Mouse (Mus musculus) T-cell, adult 2 months (primary cell): ENCODE results near the gene Alpk3.
A peak's percentile ranks its signal among the peaks of the same experiment; 100 is the strongest.

Source experiments
- DNase-seq: peaks from one replicate; pipeline ENCODE4 v3.0.0; 2022; ENCODE audit warnings: low spot score

The Alpk3 gene

GRCm38 (mm10) chr7:81074546-81074945 is 17.1 kb downstream of the Alpk3 start:
- DNase-seq, result peak; percentile 34

DNA sequence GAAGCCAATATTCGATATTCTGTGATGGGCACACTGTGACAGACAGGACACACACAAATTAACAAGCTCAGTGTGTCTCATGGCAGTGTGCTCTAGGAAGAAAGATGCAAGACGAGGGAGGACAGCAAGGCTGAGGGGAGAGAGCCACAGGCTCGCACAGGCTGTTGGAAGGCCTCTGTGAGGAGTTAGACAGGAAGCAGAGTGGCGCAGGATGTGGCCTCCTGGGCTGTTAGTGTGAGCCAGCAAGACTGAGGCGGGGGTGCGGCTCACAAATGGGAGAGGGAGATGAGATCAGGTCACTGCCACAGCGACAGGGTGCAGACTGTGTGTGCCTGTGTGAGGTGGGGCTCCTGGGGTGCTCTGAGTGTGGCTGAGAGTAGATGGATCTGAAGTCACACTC is 17.9 kb downstream of the Alpk3 start:
- DNase-seq, result peak; percentile 80

DNA sequence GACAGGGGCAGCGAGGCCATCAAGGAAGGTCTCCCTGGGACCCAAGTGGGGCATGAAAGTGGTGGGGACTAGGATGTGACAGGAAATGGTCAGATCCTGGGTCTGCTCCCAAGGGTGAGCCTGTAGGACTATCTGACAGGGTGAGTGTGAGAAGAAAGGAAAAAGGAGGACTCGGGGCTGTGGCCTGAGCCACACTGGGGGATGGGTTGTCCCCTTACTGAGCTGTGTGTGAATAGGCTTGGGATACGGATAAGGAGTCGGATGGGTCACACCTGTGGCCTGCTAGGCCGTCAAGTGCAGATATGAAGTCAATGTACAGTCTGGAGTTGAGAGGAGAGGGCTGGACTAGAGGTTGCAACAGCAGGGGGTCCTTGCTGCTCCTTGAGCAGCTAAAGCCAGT is 18.3 kb downstream of the Alpk3 start:
- no peak for DNase-seq

DNA sequence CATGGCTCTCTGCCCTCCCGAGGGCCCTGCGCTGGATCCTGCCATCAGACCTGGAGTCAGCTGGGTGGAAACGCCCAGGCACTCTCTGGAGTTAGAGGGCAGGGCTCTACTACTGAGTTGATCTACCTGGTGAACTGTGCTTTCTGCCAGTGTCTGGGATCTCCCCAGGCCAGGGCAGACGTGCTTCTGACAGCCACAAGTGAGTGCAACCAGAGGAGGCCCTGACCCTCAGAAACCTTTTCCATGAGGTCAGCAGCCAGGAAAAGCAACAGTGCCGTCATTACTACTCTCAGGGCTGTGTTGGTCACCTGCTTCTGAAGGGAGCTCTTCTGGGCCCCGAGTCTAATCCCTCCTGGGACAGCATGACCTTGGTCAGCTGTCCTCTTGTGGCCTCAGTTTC is 19.6 kb downstream of the Alpk3 start:
- DNase-seq, result no peak

DNA sequence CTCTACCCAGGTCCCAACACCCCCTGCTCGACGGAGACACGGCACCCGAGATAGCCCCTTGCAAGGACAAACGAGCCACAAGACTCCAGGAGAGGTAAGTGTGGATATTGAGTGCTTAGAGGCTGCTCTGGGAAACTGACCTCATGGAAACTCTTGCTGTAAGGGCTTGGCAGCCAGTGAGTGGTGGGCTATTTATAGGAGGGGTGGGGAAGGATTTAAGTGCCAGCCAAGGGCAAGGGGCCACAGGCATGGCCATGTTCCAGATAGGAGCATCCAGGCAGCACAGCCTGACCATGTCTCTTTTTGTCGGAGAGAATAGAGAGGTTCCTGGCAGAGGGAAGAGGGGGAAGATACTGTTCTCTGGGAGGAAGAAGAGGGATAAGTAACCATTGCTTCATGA is 21.3 kb downstream of the Alpk3 start:
- DNase-seq, result no peak

DNA sequence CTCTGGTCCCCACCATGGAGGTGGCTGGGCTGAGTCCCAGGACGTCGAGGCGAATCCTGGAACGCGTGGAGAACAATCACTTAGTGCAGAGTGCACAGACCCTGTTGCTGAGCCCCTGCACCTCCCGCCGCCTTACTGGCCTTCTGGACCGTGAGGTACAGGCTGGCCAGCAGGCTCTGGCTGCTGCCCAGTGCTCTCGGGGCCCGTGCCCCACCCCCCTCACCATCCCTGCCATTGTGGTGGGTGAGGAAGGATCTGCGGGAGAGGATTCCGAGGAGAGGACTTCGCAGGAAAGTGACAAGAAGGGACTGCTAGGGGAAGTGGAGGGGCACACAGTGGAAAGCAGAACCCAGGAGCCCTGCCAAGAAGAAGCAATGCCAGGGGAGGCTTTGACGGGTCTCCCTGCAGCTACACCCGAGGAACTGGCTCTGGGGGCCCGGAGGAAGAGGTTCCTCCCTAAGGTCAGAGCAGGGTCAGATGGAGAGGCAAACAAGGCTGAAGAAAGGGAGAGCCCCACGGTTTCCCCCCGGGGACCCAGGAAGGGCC is 36.1 kb downstream of the Alpk3 start:
- DNase-seq, result no peak

DNA sequence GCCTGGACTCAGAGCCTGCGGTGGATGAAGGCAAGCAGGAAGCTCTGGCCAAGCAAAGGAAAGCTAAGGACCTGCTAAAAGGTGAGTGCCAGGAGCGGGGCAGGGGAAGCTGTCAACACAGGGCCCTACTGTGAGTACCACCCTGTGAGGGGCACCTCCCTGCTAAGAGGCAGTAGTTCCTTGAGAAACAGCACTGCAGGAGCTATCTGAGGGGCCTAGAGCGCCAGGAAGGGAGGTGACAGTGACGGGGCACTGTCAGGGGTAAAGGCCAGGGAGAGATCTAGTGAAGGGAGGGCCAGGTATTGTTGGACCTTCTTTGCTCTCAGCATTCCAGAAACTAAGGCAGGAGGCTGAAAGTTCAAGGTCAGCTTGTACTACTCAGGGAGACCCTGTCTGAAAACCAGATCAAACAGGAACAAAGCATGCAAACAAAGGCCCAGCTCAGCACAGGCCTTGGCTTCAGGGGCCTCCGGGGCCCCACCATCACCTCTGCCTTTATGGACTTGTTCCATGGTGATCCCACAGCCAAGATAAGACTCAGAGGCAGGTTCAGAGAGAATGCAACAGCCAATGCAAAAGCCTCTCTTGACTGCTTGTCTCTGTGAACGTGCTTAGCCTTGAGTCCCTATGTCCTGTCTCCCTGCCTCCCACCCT is 36.8 kb downstream of the Alpk3 start:
- no peak for DNase-seq

DNA sequence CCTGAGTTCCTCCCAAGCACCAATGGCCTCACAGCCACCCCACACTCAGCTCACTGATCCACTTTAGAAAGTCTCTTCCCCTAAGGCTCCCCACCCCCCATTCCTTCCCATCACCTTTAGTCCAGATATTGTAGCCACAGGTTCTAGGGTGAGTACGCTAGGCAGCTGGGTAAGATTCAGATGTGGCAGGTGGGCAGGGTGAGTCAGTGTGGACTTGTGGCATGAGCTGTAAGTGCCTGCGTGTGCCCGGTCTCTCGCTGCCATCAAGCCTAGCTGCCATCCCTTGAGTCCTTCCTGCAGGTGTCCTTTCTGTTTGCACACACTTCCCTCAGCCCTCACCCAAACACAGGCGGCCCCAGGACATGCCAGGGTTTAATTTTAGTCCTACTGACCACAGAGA is 42.9 kb downstream of the Alpk3 start:
- no peak for DNase-seq

GRCm38 (mm10) chr7:81102854-81103253 is 45.5 kb downstream of the Alpk3 start:
- DNase-seq, result no peak

DNA sequence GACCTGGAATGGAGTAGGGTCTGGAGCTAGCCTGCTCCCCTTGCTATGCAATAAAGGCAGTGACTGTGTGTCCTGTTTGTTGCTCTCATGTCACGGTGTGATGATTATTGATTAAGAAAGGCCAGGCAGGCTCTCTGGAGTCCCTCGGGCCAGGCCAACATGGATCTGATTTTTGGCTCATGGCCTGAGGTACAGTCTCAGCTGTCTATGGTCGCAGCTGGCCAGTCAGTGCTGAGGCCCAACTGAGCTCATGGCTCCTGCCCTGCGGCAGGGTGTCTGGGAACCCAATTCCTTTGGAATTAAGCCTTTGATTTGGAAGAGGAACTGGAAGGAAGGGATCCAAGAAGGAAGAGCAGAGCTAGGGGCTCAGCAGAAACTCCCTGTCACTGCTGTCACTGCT is 48.1 kb downstream of the Alpk3 start:
- no peak for DNase-seq

DNA sequence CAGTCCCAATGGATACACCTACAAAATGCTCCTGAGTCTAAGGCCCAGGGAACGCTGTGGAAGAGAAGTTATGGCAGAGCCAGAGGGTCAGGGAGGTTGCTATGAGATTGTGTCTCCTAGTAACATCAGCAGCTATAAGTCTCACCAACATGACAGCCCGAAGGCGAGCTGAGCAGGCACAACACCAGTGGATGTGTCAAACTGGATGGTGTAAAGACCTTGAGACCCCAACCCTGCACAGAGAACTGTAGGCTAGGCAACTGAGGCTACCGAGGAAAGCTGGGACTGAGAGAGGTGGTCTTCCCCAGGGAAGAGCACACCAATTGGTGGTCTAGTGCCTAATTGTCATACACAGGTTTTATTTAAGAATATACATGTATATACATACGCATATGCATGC is 50.8 kb downstream of the Alpk3 start:
- no peak for DNase-seq

GRCm38 (mm10) chr7:81109717-81110651 is 52.6 kb downstream of the Alpk3 start:
- DNase-seq, result no peak

DNA sequence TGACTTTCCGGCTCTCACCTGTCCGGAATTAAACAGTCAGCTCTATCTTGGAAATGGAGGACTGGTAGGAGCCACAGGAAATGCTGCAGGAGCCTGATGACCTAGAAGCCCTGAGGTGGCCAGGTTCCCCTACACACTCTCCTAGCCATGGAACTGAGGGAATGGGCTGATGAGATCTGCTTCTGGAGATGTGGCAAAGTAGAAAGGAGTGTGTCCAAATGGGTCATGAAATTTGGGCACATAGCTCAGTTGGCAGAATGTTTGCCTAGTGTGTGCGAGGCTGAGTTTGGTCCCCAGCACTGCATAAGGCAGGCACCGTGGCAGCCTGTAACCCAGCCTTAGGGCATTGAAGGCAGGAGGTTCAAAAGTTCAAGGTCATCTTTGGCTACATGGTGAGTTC is 53.4 kb downstream of the Alpk3 start:
- DNase-seq, result no peak

DNA sequence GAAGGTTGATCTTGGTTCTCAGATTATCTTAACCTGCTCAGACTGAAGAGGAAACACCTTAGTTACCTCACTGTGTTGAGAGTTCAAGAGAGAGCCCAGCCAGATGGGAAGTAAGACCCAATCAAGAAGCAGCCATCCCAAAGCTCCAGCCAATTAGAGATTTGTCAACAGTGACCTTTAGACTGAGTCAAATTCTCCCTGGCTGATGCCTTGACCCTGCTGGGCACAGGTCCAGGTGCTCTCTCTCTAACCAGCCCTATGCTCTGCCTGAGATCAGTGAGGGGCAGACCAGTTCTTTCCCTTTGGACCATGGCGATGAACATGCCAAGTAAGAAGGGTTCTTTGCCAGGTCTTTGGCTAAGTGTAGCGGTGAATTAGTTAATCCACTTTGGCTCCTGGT is 54.3 kb downstream of the Alpk3 start:
- DNase-seq, result no peak

- no peak for DNase-seq
Measured at GRCm38 (mm10) chr7:81112686-81113360, 55.4 kb downstream of the Alpk3 start.

DNA sequence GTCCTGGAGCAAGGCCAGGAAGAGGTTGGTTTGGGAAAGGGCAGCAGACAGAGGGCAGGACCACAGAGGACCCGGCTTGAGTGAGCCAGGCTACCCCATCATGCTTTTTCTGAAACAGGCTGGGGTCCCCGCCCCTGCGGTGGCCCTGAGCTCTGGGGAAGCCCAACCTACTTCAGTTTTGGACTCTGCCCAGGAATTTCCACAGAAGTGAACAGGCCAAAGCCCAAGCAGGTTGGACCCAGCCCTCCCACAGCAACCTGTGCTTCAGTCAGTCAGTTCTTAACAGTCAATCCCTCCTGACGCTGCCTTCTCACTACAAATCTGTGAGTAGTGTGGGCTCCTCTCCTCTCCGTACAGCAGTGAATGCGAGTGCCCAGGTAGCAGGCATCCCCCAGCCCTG is 57.2 kb downstream of the Alpk3 start, which contains the start of gene Slc28a1:
TSS of gene Slc28a1 (plus strand) at position 245 of the 400 bp plus-strand sequence.
- DNase-seq, result no peak

GRCm38 (mm10) chr7:81121099-81121498 is 63.7 kb downstream of the Alpk3 start:
- no peak for DNase-seq

- no peak for DNase-seq
Measured at GRCm38 (mm10) chr7:81122808-81123207, 65.4 kb downstream of the Alpk3 start.

DNA sequence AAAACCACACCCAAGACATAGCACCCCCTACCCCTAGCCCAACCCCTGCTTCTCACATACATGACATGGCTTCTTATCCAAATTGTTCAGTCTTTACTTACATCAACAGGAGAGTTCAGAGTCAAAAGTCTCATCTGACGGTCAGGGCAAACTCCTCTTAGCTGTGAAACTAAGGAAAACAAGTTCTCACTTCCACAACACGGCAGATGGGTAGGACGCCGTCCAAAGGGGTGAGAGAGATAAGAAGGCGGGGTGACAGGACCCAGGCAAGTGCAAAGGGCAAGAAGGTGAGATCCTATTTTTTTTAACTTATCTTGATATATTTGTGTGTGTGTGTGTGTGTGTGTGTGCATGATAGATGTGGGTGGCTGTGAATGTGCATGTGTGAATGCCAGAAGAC is 66.2 kb downstream of the Alpk3 start:
- no peak for DNase-seq

GRCm38 (mm10) chr7:81124773-81125172 is 67.4 kb downstream of the Alpk3 start:
- no peak for DNase-seq

- DNase-seq, result no peak
Measured at GRCm38 (mm10) chr7:81125215-81126175, 68.1 kb downstream of the Alpk3 start.
